Mouse (Mus musculus): Measurements from ENCODE around the gene Cdk14.
A peak's percentile ranks its signal among the peaks of the same experiment; 100 is the strongest.

Cdk14 gene

GRCm38 (mm10) chr5:5419992-5420455 is at the start of gene Cdk14:
Cdk14 (minus strand) TSS chr5:5420312.
- no peak for DNase-seq (ENCODE audit: low spot score in 2 of 2)

GRCm38 (mm10) chr5:5465256-5465655 is 45.1 kb upstream of the Cdk14 start:
- DNase-seq (ENCODE audit: low spot score in 2 of 2): no peak

DNA sequence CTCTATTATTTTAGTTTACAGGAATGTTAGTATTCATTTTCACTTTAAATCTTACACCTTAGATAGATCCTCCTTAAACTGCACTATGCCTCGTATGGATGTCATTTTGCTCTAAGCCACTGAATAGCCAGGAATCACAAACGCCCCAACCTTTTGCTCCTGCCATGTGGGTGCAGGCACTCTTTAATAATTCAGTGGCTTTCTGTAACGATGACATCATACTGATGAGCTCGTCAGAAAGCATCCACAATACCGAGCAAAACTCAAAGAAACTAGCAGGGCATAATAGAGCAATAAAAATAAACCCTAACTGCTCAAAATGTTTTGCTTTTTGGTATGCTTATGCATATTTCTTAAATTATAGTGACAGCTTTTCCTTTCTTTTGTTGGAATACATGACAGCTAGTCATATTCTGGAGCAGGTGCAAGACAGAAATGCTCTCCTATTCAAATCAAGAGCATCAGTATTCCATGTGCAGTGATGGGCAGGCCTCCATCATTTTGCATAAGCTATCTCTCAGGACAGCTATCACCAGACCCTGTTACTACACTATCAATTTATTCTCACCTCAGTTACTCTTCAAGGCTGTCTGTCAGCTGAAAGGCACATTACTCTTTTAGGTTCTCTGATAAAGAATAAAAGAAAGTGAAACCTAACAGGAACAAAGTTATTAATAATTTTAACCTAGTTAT is 11.8 kb upstream of the Cdk14 start:
- no peak for DNase-seq (ENCODE audit: low spot score in 2 of 2)

GRCm38 (mm10) chr5:5423723-5424171 is 3.6 kb upstream of the Cdk14 start:
- no peak for DNase-seq (ENCODE audit: low spot score in 2 of 2)

- DNase-seq (ENCODE audit: low spot score in 2 of 2): no peak
These were observed 3.0 kb upstream of the Cdk14 start for GRCm38 (mm10) chr5:5423081-5423480.

GRCm38 (mm10) chr5:5421439-5421838 is 1.3 kb upstream of the Cdk14 start:
- no peak for DNase-seq (ENCODE audit: low spot score in 2 of 2)

DNA sequence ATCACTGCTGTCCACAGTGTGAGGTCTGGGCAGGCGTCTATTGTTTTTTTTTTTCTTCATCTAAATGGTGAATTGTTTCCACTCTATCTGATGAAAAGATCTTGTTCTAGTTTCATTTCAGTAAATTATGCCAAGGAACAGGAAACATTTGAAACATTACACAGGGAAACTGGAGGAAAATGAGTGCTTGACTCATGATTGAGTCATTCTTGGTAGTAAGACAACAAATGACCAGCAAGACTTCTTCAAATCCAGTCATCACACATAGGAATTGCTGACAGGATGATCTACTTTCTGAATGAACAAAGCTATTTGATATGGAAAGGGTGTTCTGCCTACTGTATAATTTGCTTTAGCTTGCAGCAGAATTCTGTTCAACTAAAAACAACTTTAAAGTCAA is 859 bp downstream of the Cdk14 start:
- no peak for DNase-seq (ENCODE audit: low spot score in 2 of 2)

GRCm38 (mm10) chr5:5414835-5415234 is 5.3 kb downstream of the Cdk14 start:
- no peak for DNase-seq (ENCODE audit: low spot score in 2 of 2)

DNA sequence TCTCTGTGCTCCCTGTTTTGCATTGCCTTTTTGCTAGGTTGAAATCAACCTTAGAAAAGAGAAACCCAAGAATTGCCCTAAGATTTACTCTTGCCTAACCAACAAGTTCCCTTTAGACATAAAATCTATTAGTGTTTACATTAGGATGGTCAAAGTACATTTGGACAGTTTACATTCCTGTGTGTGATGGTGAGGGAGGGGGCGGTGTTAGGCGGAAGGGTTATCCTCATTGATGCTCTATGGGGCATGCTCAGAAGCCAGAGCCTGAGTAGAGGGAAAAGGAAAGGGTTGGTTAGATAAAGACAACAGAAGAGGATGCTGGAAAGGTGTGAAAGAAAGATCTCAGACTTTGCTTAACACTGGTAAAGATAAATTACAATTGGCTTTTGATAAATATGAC is 8.2 kb downstream of the Cdk14 start:
- DNase-seq (ENCODE audit: low spot score in 2 of 2): no peak

- no peak for DNase-seq (ENCODE audit: low spot score in 2 of 2)
These were observed 18.1 kb downstream of the Cdk14 start for GRCm38 (mm10) chr5:5401986-5402385.

- DNase-seq (ENCODE audit: low spot score in 2 of 2): no peak
These were observed 27.3 kb downstream of the Cdk14 start for GRCm38 (mm10) chr5:5392786-5393185.

GRCm38 (mm10) chr5:5380731-5381718 is 39.1 kb downstream of the Cdk14 start:
- no peak for DNase-seq (ENCODE audit: low spot score in 2 of 2)

DNA sequence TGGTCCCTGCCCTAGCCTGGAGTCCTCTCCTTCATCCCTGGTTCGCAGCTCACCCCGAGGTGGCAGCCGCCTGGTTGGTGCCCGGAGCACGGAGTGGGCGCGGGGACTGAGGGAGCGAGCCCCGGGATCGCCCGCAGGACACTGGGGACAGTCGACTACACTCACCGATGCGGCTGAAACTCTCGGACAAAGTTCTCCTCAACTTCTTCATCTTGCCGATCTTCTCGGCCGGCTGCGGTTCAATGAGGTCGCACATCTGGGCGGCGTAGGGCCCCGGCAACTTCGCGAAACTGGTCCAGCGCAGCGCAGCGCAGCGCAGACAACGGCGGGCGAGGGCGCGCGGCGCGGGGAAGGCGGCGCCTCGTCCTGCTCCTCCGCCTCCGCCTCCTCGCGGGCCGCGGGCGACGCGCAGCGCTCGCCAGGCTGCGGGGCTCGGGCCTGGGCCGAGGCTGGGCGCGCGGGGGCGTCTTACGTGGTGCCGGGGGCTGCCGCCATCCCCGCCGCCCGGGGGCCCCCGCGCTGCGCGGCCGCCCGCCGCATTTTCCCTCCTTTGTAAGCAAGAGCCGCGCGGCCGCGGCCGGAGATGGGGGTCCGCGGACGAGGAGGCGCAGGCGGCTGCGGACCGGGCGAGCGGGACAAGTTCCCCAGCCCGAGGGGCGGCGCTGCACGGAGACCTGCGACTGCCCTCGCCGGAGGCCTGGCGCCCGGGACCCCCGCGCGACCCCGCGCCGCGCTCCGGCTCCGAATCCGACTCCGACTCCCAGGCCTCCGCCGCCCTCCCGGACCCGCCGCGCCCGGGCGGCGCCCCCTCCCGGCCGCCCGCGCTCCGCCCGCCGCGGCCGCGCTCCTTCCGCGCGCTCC is 40.0 kb downstream of the Cdk14 start:
- peak in 1 of 2 experiments; percentile 11 for DNase-seq (ENCODE audit: low spot score in 2 of 2)

DNA sequence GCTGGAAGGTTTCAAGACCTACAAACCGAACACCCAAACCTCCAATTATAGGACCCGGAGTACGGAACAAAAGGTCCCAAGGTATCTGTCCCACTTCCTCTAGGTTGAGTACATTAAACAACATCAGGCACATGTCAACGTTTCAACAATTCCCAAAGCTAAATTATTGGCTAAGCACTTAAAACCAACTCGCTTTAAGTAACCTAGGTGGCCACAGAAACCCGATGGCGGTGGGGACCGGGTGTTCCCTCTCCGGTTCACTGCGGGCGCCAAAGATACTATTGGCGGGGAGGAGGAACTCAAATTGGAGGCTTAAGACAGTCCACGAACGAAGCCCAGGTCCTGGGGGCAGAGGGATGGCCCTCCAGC is 40.6 kb downstream of the Cdk14 start:
- DNase-seq (ENCODE audit: low spot score in 2 of 2): no peak

GRCm38 (mm10) chr5:5374393-5374792 is 45.7 kb downstream of the Cdk14 start:
- DNase-seq (ENCODE audit: low spot score in 2 of 2): no peak

- DNase-seq (ENCODE audit: low spot score in 2 of 2): no peak
These were observed 46.6 kb downstream of the Cdk14 start for GRCm38 (mm10) chr5:5373541-5373940.

- no peak for DNase-seq (ENCODE audit: low spot score in 2 of 2)
These were observed 47.2 kb downstream of the Cdk14 start for GRCm38 (mm10) chr5:5372936-5373335.

DNA sequence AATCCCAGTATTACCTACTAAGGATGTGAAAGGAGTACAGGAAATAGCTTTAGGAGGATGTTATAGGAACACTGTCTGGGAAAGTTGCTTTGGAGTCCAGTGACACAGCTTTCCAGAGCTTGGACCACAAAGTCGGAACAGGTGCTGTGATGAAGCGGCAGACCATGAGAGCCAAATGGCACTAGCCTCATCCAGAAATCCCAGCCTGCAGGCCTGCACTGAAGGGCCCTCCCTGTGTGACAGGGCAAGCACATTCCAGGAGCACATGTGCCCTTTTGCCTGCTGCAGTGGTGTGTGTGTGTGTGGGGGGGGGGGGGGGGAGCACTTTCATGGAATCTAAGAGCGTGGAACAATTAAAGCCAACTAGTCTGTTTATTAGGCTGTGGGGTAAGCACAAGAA is 47.8 kb downstream of the Cdk14 start:
- DNase-seq (ENCODE audit: low spot score in 2 of 2): no peak

DNA sequence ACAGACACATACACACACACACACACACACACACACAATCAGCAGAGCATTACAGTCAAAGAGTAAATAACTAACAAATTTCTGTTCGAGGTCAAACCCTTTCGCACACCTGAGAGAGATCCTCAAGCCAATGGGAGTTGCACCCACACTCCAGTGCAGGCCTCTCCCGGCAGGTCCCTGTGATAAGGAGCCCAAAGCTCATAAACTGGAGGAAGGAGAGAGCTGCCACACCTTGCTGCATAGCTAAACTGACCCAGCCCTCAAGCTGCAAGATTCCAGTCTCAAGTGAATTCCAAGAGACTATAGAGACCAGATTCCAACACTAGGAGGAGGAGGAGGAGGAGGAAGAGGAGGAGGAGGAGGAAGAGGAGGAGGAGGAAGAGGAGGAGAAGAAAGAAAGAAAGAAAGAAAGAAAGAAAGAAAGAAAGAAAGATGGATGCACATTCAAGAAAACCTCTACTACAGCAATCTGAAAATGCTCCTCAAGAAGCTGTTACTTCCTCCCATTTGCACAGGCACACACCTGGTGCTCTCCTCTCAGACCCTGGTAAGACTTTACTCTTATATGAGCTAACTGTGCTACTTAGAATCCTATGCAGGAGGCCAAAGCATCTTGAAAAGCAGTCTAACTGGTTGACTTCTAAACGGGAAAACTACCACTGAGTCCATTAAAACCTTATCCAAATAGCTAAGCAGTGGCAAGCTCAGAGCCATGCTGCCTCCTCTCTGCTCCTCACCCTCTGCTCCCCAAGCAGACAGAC is 49.6 kb downstream of the Cdk14 start:
- no peak for DNase-seq (ENCODE audit: low spot score in 2 of 2)

GRCm38 (mm10) chr5:5368389-5369164 is 51.5 kb downstream of the Cdk14 start:
- no peak for DNase-seq (ENCODE audit: low spot score in 2 of 2)

Measured in thymus, postnatal 10 days (tissue).